Mouse (Mus musculus): ENCODE data around the gene Tns1.

DNA sequence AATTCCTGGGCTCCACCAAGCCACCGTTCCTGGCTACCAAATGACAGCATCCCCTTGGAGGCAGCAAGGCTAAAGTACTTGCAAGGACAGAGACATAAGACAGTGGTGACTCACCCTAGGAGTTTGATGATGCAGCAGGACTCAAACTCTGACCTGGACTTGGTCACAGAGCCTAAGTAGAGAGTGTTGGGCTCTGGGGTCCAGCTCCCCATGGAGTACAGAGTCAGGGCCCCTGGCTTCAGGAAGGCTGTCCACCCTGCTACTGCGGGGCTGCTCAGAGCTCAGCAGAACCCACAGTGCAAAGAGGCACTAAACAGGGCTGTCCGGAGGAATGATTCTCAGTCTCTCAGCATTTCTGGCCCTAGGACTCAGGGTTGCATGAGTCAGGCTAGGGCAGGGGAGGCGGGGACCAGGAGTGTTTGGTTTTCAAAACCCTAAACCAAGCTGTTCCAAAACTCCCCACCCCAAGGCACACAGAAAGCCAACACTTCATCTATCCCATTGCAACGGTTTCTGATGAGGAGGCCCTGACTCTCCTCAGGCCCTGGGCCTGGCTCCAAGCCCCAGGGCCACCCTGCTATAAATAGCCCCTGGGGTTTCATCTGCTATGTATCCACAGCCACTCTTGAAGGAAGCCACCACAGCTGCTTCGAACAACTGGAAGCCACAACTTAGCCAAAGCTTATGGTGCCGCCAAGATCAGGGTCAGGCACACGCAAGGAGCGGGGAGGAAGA lies 126.0 kb downstream of the Tns1 start:
- TF ChIP-seq CTCF (IDR thresholded peaks at IDR 0.05; ENCODE audit: borderline replicate concordance, extremely low read depth, insufficient read depth, insufficient read length) (no peak), POLR2A (IDR thresholded peaks at IDR 0.05; ENCODE audit: borderline replicate concordance, extremely low read depth, insufficient read depth, insufficient read length, poor library complexity, severe bottlenecking) (no peak)
